Mouse (Mus musculus) embryonic facial prominence, embryonic 11.5 days (tissue): ENCODE measurements around the gene Krt26. TPM values are rescaled to one million over a fixed set of nuclear protein-coding genes. Genes with fewer than 3 reads are reported as not detected.

Experiments
- ATAC-seq: fragments of 200-750 bp; cut with Nextera tagmentation; replicated peaks from 2 replicates; pipeline ENCODE4 v1.8.0; 2017; ENCODE audit warnings: low read depth; ENCODE audit not compliant: insufficient number of reproducible peaks, low FRiP score, low TSS enrichment
- DNase-seq: peaks from one replicate; pipeline ENCODE4 v3.0.0-alpha.2; 2015; ENCODE audit warnings: low spot score
- H3K27ac ChIP-seq: fragments of 300-500 bp; sonication (generic); replicated peaks from 2 replicates; pipeline ENCODE4 v1.5.1; 2014; ENCODE audit warnings: mild to moderate bottlenecking, low read depth, low read length, control low read depth
- H3K27me3 ChIP-seq: fragments of 300-500 bp; sonication (generic); 2 replicates; pipeline ENCODE4 v1.6.1; 2014; ENCODE audit warnings: mild to moderate bottlenecking, low read length, moderate library complexity, mixed read lengths; ENCODE audit not compliant: control insufficient read depth, insufficient read depth
- H3K36me3 ChIP-seq: fragments of 300-500 bp; sonication (generic); replicated peaks from 2 replicates; pipeline ENCODE4 v1.6.1; 2014; ENCODE audit warnings: low read depth, mild to moderate bottlenecking, low read length, moderate library complexity, mixed read lengths; ENCODE audit not compliant: control insufficient read depth, insufficient read depth
- H3K4me1 ChIP-seq: fragments of 300-500 bp; sonication (generic); 2 replicates; pipeline ENCODE4 v1.6.1; 2014; ENCODE audit warnings: low read length, mixed read lengths; ENCODE audit not compliant: control insufficient read depth, insufficient read depth
- H3K4me2 ChIP-seq: fragments of 300-500 bp; sonication (generic); 2 replicates; pipeline ENCODE4 v1.6.1; 2014; ENCODE audit warnings: low read depth, mild to moderate bottlenecking, control low read depth, low read length, moderate library complexity
- H3K4me3 ChIP-seq: fragments of 300-500 bp; sonication (generic); 2 replicates; pipeline ENCODE4 v1.5.1; 2014; ENCODE audit warnings: low read depth, low read length, control low read depth
- H3K9ac ChIP-seq: fragments of 300-500 bp; sonication (generic); replicated peaks from 2 replicates; pipeline ENCODE4 v1.6.1; 2014; ENCODE audit warnings: mild to moderate bottlenecking, control low read depth, low read length
- H3K9me3 ChIP-seq: fragments of 300-500 bp; sonication (generic); replicated peaks from 2 replicates; pipeline ENCODE4 v1.6.1; 2016; ENCODE audit warnings: mild to moderate bottlenecking, low read length, inconsistent platforms, mixed read lengths; ENCODE audit not compliant: control insufficient read depth
- WGBS: fragments of 180-500 bp; shearing (Covaris S2); extraction: QIAGEN DNeasy Blood & Tissue Kit; methylation state at CpG from one replicate; pipeline ENCODE4 v1.1.7; 2014; 5-methylcytosine and 5-hydroxymethylcytosine counted together
- polyA plus RNA-seq: library from polyadenylated mRNA; unstranded; fragments of >200 nt; fragmentation: Nextera tagmentation; extraction: Ambion mirVana; gene quantifications from 2 replicates; pipeline ENCODE4 v1.2.1, GENCODE M21; 2014

The Krt26 gene
- polyA plus RNA-seq, 1 experiment from 2014 or later: 0.14 TPM

GRCm38 (mm10) chr11:99283334-99283733 lies 54.4 kb downstream of the Krt26 start:
- H3K9me3 ChIP-seq: no peaks in the 10 kb centered on the region
- H3K27ac ChIP-seq: no peak overlapping the region
- no peak overlapping the region for H3K4me2 ChIP-seq
- 60% methylated on average over 4 of the region's 4 CpGs for WGBS
- no peaks in the 10 kb centered on the region for H3K4me1 ChIP-seq
- H3K27me3 ChIP-seq: no peaks in the 10 kb centered on the region
- no peaks in the 10 kb centered on the region for H3K36me3 ChIP-seq
- DNase-seq (no peak), ATAC-seq (no peak)
- H3K4me3 ChIP-seq: no peak overlapping the region
- no peak overlapping the region for H3K9ac ChIP-seq

GRCm38 (mm10) chr11:99281116-99281515 lies 56.6 kb downstream of the Krt26 start:
- H3K4me3 ChIP-seq: no peak overlapping the region
- H3K9me3 ChIP-seq: no peaks in the 10 kb centered on the region
- no peaks in the 10 kb centered on the region for H3K4me1 ChIP-seq
- DNase-seq (no peak), ATAC-seq (no peak)
- no peak overlapping the region for H3K27ac ChIP-seq
- no peak overlapping the region for H3K4me2 ChIP-seq
- H3K36me3 ChIP-seq: no peaks in the 10 kb centered on the region
- H3K27me3 ChIP-seq: no peaks in the 10 kb centered on the region
- 75% methylated on average over 9 of the region's 9 CpGs for WGBS
- no peak overlapping the region for H3K9ac ChIP-seq

- Histone ChIP-seq H3K27me3 (no peaks in the 10 kb centered on the region), H3K27ac (no peak overlapping the region), H3K9ac (no peak overlapping the region), H3K4me3 (no peak overlapping the region), H3K9me3 (no peaks in the 10 kb centered on the region), H3K36me3 (no peaks in the 10 kb centered on the region), H3K4me1 (no peaks in the 10 kb centered on the region), H3K4me2 (no peak overlapping the region)
- ATAC-seq (no peak), DNase-seq (no peak)
- WGBS: 67% methylated on average over 5 of the region's 5 CpGs
Measured at GRCm38 (mm10) chr11:99279986-99280385, 57.8 kb downstream of the Krt26 start.

Other genes with a start within 250 kb of the Krt26 start
- gene Tns4, start 248.7 kb downstream of the Krt26 start, polyA plus RNA-seq: 0.22 and 0.86 TPM in 2 replicates
- 0.31 and 0.60 TPM in 2 replicates for gene Ccr7, start 182.9 kb downstream of the Krt26 start, polyA plus RNA-seq
- gene Smarce1, start 106.9 kb downstream of the Krt26 start, polyA plus RNA-seq: 223 and 226 TPM in 2 replicates
- 0.18 and 0.49 TPM in 2 replicates for gene Krt222, start 93.9 kb downstream of the Krt26 start, polyA plus RNA-seq
- 0.11 and 0.22 TPM in 2 replicates for gene Krt24, start 52.7 kb downstream of the Krt26 start, polyA plus RNA-seq
- not detected in 2 replicates for gene Krt25, start 15.0 kb downstream of the Krt26 start, polyA plus RNA-seq
- gene Krt27, start 13.1 kb upstream of the Krt26 start, polyA plus RNA-seq: 0.13 TPM in 1 of 2 replicates, not detected in the other
- gene Krt28, start 36.9 kb upstream of the Krt26 start, polyA plus RNA-seq: 0.34 TPM in 1 of 2 replicates, not detected in the other
- gene Krt10, start 51.4 kb upstream of the Krt26 start, polyA plus RNA-seq: 26.7 and 30.1 TPM in 2 replicates
- gene Krt12, start 84.3 kb upstream of the Krt26 start, polyA plus RNA-seq: not detected in 2 replicates
- gene Krt20, start 100.2 kb upstream of the Krt26 start, polyA plus RNA-seq: 0.17 and 0.53 TPM in 2 replicates
- gene Krt23, start 155.2 kb upstream of the Krt26 start, polyA plus RNA-seq: 0.61 TPM in 1 of 2 replicates, not detected in the other
- not detected in 2 replicates for gene Krt39, start 183.4 kb upstream of the Krt26 start, polyA plus RNA-seq
- not detected in 2 replicates for gene Krt40, start 205.2 kb upstream of the Krt26 start, polyA plus RNA-seq
- gene Krtap3-3, start 212.9 kb upstream of the Krt26 start, polyA plus RNA-seq: not detected in 2 replicates
- not detected in 2 replicates for gene Krtap3-2, start 218.9 kb upstream of the Krt26 start, polyA plus RNA-seq
- not detected in 2 replicates for gene Gm11939, start 221.5 kb upstream of the Krt26 start, polyA plus RNA-seq
- gene Krtap3-1, start 228.7 kb upstream of the Krt26 start, polyA plus RNA-seq: not detected in 2 replicates
- not detected in 2 replicates for gene Krtap1-5, start 243.1 kb upstream of the Krt26 start, polyA plus RNA-seq
- not detected in 2 replicates for gene Krtap1-4, start 245.7 kb upstream of the Krt26 start, polyA plus RNA-seq